In the genomic region with DNA sequence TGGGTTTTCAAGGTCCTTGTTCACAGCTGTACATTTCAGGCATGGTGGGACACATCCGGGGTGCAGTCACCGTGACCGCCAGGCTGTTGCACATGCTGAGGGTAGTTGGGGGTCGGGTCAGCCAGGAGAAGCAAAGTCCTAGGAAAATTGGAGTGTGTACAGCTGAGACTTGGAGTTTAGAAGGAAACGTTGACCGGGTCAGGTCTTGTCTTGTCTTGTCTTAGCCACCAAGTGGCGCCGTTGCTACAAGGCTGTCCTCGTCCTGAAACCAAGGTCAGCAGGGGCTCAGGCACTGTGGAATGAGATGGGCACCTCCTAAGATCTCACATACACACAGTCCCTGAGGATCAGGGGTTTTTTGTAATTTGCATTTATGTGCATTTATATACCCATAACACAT, we compare ENCODE assay signal across 9 mouse cellular contexts. TPM values are rescaled to one million over a fixed set of nuclear protein-coding genes. Genes with fewer than 3 reads are reported as not detected.
DNase-seq lines count a peak whose midpoint lies in the region; ATAC-seq and TF ChIP-seq lines count a peak whose summit lies in the region.
"Had no signal": no experiment of that assay in that cellular context is flagged by ENCODE, and none has a peak within 500 bp of the region (broad histone marks: within the 10 kb centered on the region; RNA-seq: fewer than 3 reads in every experiment).

No protein-coding gene starts in this region.

- peak; percentile 68 for TF ChIP-seq CTCF in left cerebral cortex, adult 2 months (IDR thresholded peaks at IDR 0.05)
- TF ChIP-seq CTCF in brain, embryonic 14.5 days (IDR thresholded peaks at IDR 0.05; ENCODE audit: borderline replicate concordance, extremely low read depth, insufficient read depth, insufficient read length), result peak; percentile 80

- peak; percentile 49 for ATAC-seq in forebrain, embryonic 12.5 days (ENCODE audit: low FRiP score)
- no peak for ATAC-seq in midbrain, embryonic 14.5 days (ENCODE audit: low FRiP score, low TSS enrichment)

- H3K27ac ChIP-seq in left cerebral cortex, adult 2 months, result no peak overlapping the region
- no peak overlapping the region for H3K27ac ChIP-seq in forebrain, embryonic 12.5 days
- no peak overlapping the region for H3K27ac ChIP-seq in hindbrain, embryonic 10.5 days
- no peak overlapping the region for H3K27ac ChIP-seq in midbrain, embryonic 14.5 days (replicated peaks; ENCODE audit: low read depth, low read length)
- H3K27ac ChIP-seq: limb, embryonic 15.5 days had no signal

- peak; percentile 28 to 43 for DNase-seq in left cerebral cortex, adult 2 months (ENCODE audit: extremely low spot score in 1 of 2, low spot score in 2 of 2)
- no peak for DNase-seq in left cerebral cortex, adult 8-10 months (ENCODE audit: low spot score in 2 of 2)
- peak; percentile 73 for DNase-seq in brain, embryonic 14.5 days (ENCODE audit: low read depth)
- DNase-seq in hindbrain, embryonic 10.5 days (ENCODE audit: low spot score), result peak; percentile 72
- peak; percentile 21 to 35 for DNase-seq in left cerebral cortex, postnatal 25 days (ENCODE audit: low spot score in 2 of 2)
- peak; percentile 76 for DNase-seq in midbrain, embryonic 14.5 days
- peak; percentile 27 for DNase-seq in testis, postnatal 14 days (ENCODE audit: low spot score)

- no peak for TF ChIP-seq POLR2A in brain, embryonic 14.5 days (IDR thresholded peaks at IDR 0.05; ENCODE audit: borderline replicate concordance, extremely low read depth, insufficient read depth, insufficient read length, poor library complexity, severe bottlenecking)

- intact Hi-C loops in left cerebral cortex, adult 2 months (cut with DNase I), result loop anchor here (2.0 kb wide), 1 partner anchor 375 kb away; no protein-coding TSS in a partner anchor
- intact Hi-C loops in left cerebral cortex, postnatal 25 days (cut with DNase I), result loop anchor here (2.0 kb wide), 1 partner anchor 375 kb away; no protein-coding TSS in a partner anchor

- no peaks in the 10 kb centered on the region for H3K4me1 ChIP-seq in forebrain, embryonic 12.5 days
- H3K4me1 ChIP-seq in hindbrain, embryonic 10.5 days (replicated peaks), result 0 out of 2 replicates have a peak, but pooled peaks cover 2% of the 10 kb centered on the region
- H3K4me1 ChIP-seq in midbrain, embryonic 14.5 days (ENCODE audit: control insufficient read depth, insufficient read depth, low read length), result no peaks in the 10 kb centered on the region
- H3K4me1 ChIP-seq: limb, embryonic 15.5 days had no signal

- H3K4me3 ChIP-seq in left cerebral cortex, adult 2 months, result no peak overlapping the region
- H3K4me3 ChIP-seq in forebrain, embryonic 12.5 days (replicated peaks), result no peak overlapping the region
- H3K4me3 ChIP-seq in hindbrain, embryonic 10.5 days, result no peak overlapping the region
- no peak overlapping the region for H3K4me3 ChIP-seq in midbrain, embryonic 14.5 days (replicated peaks; ENCODE audit: low read depth, low read length)
- H3K4me3 ChIP-seq: limb, embryonic 15.5 days had no signal

- WGBS in forebrain, embryonic 12.5 days, result 2% methylated on average over 9 of the region's 9 CpGs
- whole genome bisulfite sequencing in hindbrain, embryonic 10.5 days, result 4% methylated on average over 9 of the region's 9 CpGs
- 5% methylated on average over 9 of the region's 9 CpGs for WGBS in midbrain, embryonic 14.5 days

- no peaks in the 10 kb centered on the region for H3K9me3 ChIP-seq in forebrain, embryonic 12.5 days
- no peaks in the 10 kb centered on the region for H3K9me3 ChIP-seq in hindbrain, embryonic 10.5 days
- no peaks in the 10 kb centered on the region for H3K9me3 ChIP-seq in midbrain, embryonic 14.5 days (ENCODE audit: control insufficient read depth, low read length)
- H3K9me3 ChIP-seq: limb, embryonic 15.5 days had no signal

- no peak overlapping the region for H3K4me2 ChIP-seq in forebrain, embryonic 12.5 days
- H3K4me2 ChIP-seq in midbrain, embryonic 14.5 days (ENCODE audit: low read length), result no peak overlapping the region
- H3K4me2 ChIP-seq: limb, embryonic 15.5 days had no signal

- H3K27me3 ChIP-seq in forebrain, embryonic 12.5 days, result 0 out of 2 replicates have a peak, but pooled peaks cover 4% of the 10 kb centered on the region
- no peaks in the 10 kb centered on the region for H3K27me3 ChIP-seq in hindbrain, embryonic 10.5 days (ENCODE audit: insufficient read depth, poor library complexity, severe bottlenecking)
- no peaks in the 10 kb centered on the region for H3K27me3 ChIP-seq in midbrain, embryonic 14.5 days (ENCODE audit: control insufficient read depth, insufficient read depth, low read length)
- H3K27me3 ChIP-seq: limb, embryonic 15.5 days had no signal

- no peak overlapping the region for H3K9ac ChIP-seq in forebrain, embryonic 12.5 days
- no peak overlapping the region for H3K9ac ChIP-seq in midbrain, embryonic 14.5 days (replicated peaks; ENCODE audit: low read length)
- H3K9ac ChIP-seq: limb, embryonic 15.5 days had no signal

- no peaks in the 10 kb centered on the region for H3K36me3 ChIP-seq in forebrain, embryonic 12.5 days (replicated peaks)
- no peaks in the 10 kb centered on the region for H3K36me3 ChIP-seq in hindbrain, embryonic 10.5 days
- H3K36me3 ChIP-seq in midbrain, embryonic 14.5 days (ENCODE audit: control insufficient read depth, insufficient read depth, low read length), result no peaks in the 10 kb centered on the region
- H3K36me3 ChIP-seq: limb, embryonic 15.5 days had no signal

RNA-seq across cellular contexts. Expression of gene Cdk15, which starts 9.1 kb away (rescaled TPM):
- total RNA-seq in left cerebral cortex, adult 2 months (2021), result under 1 TPM; 0.58 to 0.68 TPM
- 1 to 10 TPM in 1 of 4 experiments, under 1 TPM in 3; 0.30 to 1.3 (median 0.66) TPM for total RNA-seq in left cerebral cortex, adult 8-10 months (2022)
- polyA plus RNA-seq in brain, embryonic 14.5 days (2012; rRNA removed), result 0.30 and 0.41 TPM in 2 replicates
- polyA plus RNA-seq in forebrain, embryonic 12.5 days (2016; fragmentation: Nextera tagmentation; extraction: Ambion mirVana), result 0.13 and 0.37 TPM in 2 replicates
- polyA plus RNA-seq in hindbrain, embryonic 10.5 days (2016; fragmentation: Nextera tagmentation; extraction: Ambion mirVana), result 1.3 and 1.7 TPM in 2 replicates
- total RNA-seq in left cerebral cortex, postnatal 25 days (2021), result under 1 TPM; 0.23 to 0.34 TPM
- polyA plus RNA-seq in midbrain, embryonic 14.5 days (2014; fragmentation: Nextera tagmentation; extraction: Ambion mirVana), result 1.2 and 1.7 TPM in 2 replicates

RNA-seq across cellular contexts. Expression of gene Als2, which starts 10.6 kb away (rescaled TPM):
- total RNA-seq in left cerebral cortex, adult 2 months (2021), result 10 to 100 TPM; 35.1 to 37.5 TPM
- 10 to 100 TPM; 30.2 to 36.6 (median 31.0) TPM for total RNA-seq in left cerebral cortex, adult 8-10 months (2022)
- polyA plus RNA-seq in brain, embryonic 14.5 days (2012; rRNA removed), result 13.6 and 20.4 TPM in 2 replicates
- polyA plus RNA-seq in forebrain, embryonic 12.5 days (2016; fragmentation: Nextera tagmentation; extraction: Ambion mirVana), result 21.6 and 22.1 TPM in 2 replicates
- 17.5 and 18.0 TPM in 2 replicates for polyA plus RNA-seq in hindbrain, embryonic 10.5 days (2016; fragmentation: Nextera tagmentation; extraction: Ambion mirVana)
- total RNA-seq in left cerebral cortex, postnatal 25 days (2021), result 10 to 100 TPM; 37.7 to 38.4 TPM
- polyA plus RNA-seq in midbrain, embryonic 14.5 days (2014; fragmentation: Nextera tagmentation; extraction: Ambion mirVana), result 12.7 and 24.1 TPM in 2 replicates

Comparison
In these comparisons a context has a peak if more than half of its experiments do, and no peak if none do; other contexts are left out.
1. DNase-seq: peak in left cerebral cortex, adult 2 months (2 of 2), brain, embryonic 14.5 days (single experiment), hindbrain, embryonic 10.5 days (single experiment), left cerebral cortex, postnatal 25 days (2 of 2), midbrain, embryonic 14.5 days (single experiment) and testis, postnatal 14 days (single experiment); none in left cerebral cortex, adult 8-10 months (0 of 2).